Mouse (Mus musculus) spleen, postnatal 4 days (tissue): Measurements from ENCODE around the gene Htr5a.

Source experiments
- DNase-seq, 2 experiments: peaks; one replicate each; pipeline ENCODE4 v3.0.0; 2022; ENCODE audit warnings: low spot score in 2 of 2

Htr5a gene

GRCm38 (mm10) chr5:27841701-27842295 lies at the start of gene Htr5a:
TSS of gene Htr5a (plus strand) at chr5:27842149.
- no peak for DNase-seq

DNA sequence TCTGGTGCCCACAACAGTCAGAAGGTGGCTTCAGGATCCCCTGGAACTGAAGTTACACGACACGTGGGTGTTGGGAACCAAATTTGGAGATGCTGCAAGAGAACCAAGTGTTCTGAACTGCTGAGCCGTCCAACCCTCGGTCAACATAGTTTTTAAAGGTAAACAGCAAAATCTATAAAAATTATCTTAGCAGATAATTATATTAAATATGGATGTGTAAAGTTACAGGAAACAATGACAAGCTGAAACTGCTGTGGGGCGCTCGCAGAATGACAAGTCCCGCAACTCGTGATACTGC lies 49.8 kb upstream of the Htr5a start:
- DNase-seq, result no peak

- DNase-seq, result no peak
Observed at GRCm38 (mm10) chr5:27792531-27793205, 49.3 kb upstream of the Htr5a start.

DNA sequence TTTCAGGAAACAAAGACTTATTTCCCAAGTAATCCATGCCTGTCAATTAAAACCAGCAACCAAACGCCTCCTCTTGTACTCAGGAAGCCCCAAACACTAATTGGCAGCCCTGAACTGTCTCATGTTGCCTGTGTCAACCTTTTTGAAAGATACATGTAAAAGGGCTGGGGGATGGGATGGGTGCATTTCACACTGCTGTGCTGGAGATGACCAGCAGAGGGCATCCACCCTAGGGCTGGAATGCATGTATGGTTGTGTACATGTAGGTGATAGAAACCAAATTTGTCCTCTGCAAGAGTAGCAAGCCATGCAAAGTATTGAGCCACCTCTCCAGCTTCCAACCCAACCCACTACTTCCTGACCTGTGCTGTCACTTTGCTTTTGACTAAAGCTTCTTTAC lies 48.0 kb upstream of the Htr5a start:
- DNase-seq, result peak; percentile 78 to 91

DNA sequence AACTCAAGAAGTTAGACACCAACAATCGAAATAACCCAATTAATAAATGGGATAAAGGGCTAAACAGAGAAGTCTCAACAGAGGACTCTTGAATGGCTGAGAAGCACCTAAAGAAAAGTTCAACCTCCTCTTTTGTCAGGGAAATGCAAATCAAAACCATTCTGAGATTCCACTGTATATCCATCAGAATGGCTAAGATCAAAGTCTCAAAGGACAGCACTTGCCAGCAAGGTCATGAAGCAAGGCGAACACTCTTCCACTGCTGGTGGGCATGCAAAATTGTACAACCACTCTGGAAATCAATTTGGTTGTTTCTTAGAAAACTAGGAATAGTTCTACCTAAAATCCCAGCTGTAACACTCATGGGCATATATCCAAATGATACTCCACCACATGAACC lies 27.7 kb upstream of the Htr5a start:
- DNase-seq, result no peak

GRCm38 (mm10) chr5:27818840-27819672 lies 22.9 kb upstream of the Htr5a start:
- DNase-seq, result no peak

DNA sequence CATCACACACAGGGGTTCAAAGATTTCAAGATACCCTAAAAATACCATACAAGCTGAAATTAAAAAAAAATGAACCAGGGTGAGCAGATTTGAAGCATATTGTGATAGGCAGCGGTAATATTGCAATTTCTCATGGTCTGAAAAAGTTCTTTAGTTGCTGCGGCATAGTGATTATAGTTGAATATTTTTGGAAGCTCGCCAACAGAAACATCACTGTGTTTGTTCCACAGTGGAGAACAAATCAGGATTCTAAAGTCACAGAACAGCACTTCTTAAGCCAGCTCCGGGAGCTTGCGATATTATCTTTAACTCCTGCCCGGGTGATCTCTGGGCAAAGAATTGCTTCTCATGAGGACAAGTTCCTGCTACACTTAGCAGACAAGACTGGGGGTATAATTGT lies 20.8 kb upstream of the Htr5a start:
- DNase-seq, result no peak

GRCm38 (mm10) chr5:27827971-27828370 lies 14.0 kb upstream of the Htr5a start:
- DNase-seq, result no peak

DNA sequence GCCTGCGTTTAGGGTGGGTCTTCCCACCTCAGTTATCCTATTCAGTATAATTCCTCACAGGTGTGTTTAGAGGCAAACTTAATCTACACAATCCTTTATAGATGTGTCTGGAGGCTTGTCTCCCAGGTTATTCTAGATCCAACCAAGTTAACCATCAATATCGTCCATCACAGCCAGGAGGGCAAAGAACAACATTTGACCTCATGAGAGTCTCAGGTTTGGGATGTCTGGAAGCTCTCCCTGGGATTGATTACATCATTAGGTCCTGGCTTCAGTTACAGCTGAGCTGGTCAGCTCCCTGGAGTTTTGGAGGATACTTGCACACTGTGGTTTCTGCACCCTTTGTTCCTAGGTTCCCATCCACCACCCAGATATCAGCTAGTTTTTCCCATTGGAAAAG lies 6.9 kb upstream of the Htr5a start:
- DNase-seq, result no peak

DNA sequence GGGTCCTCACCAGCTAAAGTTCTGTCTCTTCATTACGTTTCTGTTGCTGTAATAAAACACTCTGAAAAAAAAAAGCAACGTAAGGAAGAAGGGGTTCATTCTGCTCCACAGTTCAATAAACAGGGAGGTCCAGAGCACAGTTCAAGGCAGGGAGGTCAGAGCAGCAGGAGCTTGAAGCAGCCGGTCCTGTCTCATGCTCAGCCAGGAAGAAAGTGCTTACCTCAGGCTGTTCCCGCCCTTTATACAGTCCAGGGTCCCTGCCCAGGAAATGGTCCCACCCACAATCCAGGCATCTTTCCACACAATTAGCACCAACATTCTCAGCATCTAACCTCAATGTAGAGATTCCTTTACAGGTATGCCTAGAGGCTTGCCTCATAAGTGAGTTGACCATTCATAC lies 3.9 kb upstream of the Htr5a start:
- no peak for DNase-seq

GRCm38 (mm10) chr5:27842671-27843320 lies 847 bp downstream of the Htr5a start:
- DNase-seq, result no peak

- DNase-seq, result peak in 1 of 2 experiments; percentile 16
Observed at GRCm38 (mm10) chr5:27846979-27847378, 5.0 kb downstream of the Htr5a start.

DNA sequence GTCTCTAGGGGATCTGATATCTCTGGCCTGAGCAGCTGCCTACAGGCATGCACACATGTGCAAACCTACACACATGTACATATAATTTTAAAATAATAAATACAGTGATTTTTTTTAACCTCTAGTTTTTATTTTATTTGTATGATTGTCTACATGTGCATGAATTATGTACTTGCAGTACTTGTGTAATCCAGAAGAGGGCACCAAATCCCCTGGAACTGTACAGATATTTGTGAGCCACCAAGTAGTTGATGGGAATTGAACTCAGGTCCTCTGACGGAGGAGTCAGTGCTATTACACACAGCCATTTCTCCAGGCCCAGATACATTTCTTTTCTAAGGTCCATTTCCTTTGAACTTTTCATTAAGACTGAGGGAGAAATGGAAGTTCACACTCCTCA lies 12.3 kb downstream of the Htr5a start:
- peak in 1 of 2 experiments; percentile 37 for DNase-seq

DNA sequence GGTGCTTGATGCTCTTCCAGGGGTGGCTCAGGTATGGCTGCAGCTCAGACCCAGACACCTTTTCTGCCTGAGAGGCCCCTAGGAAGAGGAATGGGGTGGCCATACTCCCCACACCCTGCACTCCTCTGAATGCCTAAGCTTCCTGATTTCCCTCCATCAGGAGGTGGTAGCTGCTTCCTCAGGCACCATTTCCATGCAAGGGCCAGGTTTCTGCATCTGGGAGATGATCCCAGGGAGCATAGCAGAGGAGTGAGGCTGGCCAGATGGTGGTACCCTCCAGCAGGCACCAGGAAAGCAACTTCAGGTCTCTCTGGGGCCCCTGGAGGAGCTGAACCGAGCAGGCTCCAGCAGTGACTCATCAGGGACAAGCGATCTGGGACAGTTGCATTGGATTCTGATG lies 13.8 kb downstream of the Htr5a start:
- DNase-seq, result no peak

DNA sequence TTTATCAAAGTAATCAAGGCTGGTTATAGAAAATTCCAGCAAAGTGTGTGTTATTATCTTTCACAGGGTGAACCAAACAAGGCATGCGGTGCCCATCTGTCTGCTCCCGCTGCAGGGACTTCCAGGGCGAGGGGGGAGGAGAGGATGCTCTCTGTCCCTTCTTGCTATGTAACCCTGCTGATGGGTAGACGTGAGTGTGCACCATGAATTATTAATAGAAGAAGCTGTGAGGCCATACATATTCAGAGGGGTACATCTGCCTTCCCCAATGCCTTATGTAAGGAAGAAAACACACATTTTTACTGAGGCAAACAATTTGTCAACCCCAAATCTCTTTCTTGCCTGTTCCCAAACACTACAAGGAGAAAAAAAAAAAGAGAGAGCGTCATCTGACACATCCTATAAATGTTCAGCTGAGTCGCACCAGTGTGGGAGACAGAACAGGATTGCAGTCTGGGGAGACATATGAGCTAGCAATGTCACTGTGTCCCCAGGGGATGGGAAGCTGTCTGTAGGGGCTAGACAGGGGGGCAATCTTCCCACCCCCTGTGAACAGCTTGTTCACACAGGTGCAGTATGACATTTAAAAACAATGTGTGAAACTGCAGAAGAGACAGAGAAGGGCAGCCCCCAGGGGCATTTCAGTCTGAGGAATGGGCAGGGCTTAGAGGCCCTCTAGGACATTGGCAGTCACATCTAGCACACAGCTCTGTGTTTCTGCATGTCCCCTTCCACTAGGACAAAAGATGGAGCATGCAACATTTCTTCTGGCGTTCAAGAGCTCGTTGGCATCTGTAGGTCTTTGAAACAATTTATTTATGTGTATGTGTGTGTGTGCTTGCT lies 31.5 kb downstream of the Htr5a start:
- no peak for DNase-seq

- no peak for DNase-seq
Observed at GRCm38 (mm10) chr5:27874211-27874610, 32.3 kb downstream of the Htr5a start.

- no peak for DNase-seq
Observed at GRCm38 (mm10) chr5:27875341-27876105, 33.6 kb downstream of the Htr5a start.

GRCm38 (mm10) chr5:27878356-27878755 lies 36.4 kb downstream of the Htr5a start:
- DNase-seq, result no peak

DNA sequence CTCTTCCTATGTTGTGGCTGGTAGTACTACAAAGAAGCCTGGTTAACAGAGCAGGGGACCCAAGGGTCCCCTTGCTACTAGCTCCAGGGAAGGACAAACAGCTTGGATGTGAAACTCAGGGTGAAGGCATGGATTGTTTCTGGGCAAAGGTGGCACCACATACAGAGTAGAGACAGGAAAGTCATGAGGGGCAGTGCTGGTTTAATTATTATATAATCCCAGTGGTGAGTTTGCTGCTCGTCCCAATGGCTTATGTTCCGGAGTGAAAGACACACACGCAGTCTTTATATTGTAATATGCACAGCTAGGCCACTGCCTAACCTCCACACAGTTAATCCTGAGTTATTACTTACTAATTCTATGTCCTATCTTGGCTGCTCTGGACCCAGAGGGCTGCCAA lies 37.8 kb downstream of the Htr5a start:
- peak in 1 of 2 experiments; percentile 18 for DNase-seq

DNA sequence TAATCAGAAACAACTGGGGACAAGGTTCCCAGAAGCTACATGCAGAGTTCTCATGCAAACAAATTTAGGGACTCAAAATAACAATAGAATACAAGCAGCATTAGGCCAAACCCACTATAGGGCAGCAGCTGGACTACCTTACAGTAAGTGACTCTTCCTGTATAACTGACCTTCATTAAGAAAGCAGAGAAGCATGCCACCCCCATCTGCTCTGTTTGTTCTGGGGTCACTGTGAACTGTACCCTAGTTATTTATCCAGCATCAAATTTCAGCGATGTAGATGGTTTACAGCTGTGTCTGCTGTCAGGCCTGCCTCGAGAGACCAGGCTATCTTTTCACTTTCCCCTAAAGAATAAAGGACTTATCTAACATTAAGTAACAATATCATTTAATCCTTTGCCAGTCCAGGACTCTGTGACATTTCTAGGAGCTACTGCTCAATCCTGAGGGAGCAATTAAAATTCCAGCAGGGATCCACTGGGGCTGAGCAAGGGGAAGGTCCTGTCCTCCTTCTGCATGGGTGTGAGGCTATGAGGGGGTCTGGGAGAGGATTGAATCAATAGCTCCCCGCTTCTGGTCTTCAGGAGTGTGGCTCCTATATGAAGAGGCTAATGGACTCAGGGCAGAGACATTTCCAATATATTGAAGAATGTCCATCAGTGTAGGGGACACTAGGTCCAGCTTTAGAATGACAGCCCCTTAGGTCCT lies 38.5 kb downstream of the Htr5a start:
- DNase-seq, result peak in 1 of 2 experiments; percentile 22
